Mouse (Mus musculus) frontal cortex, adult (tissue): ENCODE results near the gene Drd2.

Experiments used
- ATAC-seq: cut with Nextera tagmentation; 2 replicates; pipeline ENCODE4 v1.9.2; 2017; ENCODE audit warnings: mild to moderate bottlenecking, moderate library complexity, mixed read lengths; ENCODE audit not compliant: low TSS enrichment

Gene Drd2

DNA sequence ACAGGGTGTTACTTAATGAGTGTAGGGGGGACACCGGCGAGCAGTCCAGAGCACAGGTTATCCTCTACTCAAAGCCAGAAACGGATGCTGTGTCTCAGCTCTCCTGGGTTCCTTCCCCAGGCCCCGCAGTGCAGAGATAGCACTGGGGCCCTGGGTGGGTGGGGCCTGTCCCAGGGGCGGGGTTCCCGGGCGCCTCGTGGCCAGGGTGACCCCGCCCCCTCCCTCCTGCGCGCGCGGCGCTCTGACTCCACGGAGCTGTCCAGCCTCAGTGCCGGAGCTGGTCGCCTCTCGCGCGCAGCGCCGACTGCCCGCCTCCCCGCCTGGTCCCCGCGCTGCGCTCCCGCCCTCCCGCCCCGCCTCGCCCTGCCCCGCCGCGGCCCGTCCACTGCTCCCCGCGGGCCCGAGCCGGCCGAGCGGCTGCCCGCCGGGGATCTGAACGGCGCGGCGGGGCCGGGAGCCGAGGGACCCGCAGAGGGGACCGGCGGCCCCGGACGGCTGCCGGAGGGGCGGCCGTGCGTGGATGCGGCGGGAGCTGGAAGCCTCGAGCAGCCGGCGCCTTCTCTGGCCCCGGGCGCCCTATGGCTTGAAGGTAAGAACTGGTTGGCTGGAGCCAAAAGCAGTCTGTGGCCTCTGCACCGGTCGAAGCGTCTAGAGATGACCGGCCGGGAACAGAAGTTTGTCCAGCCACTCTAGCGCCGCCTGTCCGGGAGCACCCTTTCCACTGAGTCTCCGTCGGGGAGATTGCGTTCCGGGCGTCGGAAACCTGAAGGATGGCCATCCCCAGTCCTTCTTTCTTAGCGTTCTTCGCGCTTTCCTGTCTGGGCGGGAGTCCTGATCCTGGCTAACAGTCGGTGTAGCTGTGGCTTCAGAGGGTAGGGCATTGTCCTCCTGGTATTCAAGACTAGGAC, at the start of gene Drd2:
Drd2 (plus strand) TSS at position 492 of the 908 bp plus-strand sequence.
- ATAC-seq, result no peak

DNA sequence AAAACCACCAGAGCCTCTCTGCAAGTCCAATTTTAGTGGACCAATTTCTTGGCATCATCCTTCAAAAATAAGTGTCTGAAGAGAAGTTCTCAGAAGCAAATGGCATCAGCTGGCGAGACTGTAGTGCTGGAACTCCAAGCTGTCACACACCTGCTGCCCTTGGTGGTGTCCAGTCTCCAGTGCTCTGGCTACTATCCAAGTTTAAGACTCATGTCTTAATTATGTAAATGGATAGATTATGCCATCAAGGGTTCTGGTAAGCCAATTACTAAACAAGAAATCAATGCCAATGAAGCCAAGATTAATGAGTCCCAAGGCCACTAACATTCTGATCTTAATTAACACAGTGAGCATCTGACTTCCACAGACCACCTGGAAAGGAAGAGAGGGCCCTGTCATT, 45.3 kb upstream of the Drd2 start:
- no peak for ATAC-seq

DNA sequence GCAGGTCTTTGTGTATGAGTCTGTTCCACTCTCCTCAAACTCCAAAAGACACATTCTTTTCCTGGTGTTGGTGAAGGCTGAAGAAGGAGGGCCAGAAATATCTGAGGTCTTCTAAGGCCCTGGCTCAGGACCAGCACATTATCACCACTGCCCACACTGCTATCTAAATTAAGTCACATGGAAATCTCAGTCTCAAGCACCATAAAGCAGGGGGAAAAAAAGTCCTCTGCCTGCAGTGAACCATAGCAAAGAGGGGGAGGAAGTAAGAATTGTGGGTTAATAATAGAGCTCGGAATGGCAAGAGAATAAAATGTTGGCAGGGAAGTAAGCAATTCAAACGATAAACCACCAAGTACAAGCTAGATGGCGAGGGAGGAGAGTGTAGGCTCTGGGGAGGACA, 32.9 kb upstream of the Drd2 start:
- peak; percentile 44 for ATAC-seq

DNA sequence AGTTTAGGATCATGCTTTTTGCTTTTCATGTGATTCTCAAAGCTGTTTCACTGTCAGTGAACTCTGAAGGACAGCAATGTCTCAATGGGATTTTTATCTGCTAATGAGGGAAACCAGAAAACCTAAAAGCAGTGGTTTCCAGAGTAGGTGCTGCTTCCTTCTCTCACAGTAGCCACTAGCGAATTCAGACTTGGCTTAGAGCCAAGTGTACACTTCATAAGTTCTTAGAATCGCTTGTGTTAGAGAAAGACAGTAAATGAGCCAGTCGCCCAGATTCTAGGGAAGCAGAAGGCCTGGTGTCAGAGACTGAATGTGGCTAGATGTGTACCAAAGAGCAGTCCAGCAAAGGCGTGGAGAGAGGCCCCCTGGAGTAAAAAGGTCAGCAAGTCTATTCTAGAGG, 29.6 kb upstream of the Drd2 start:
- ATAC-seq, result no peak

DNA sequence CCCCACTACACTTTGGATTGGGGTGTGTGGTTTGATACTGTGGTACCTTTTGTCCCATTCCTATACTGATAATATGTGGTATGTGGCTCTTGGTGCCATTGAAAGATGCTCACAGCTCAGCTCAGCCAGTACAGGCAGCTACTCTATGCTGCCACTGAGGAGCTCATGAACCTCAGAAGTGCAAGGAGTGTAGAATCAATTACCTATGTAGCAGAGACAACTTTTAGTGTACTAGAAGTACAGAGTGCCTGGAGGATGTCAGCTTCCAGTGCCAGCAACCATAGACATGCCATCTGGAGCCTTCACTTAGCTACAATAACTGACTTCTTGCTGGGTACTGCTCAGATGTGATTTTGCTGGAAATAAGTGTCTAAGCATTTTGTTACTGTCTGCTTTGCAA, 21.8 kb upstream of the Drd2 start:
- peak; percentile 65 for ATAC-seq

DNA sequence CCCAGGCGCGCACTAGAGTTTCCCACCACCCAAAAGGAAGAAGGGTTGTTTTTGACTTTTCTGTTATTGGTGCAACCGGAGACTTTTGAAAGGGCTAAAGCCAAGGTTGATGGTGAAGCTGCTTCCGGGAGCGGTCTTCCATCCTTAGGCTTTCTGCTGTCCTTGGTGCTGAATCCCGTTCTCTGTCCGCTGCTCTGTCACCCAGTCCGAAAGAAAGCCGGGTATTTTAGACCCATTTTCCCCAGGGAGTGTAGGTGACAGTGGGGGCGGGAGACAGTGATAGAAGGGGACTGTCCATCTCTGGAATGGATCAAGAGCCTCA, 578 bp downstream of the Drd2 start:
- ATAC-seq, result no peak

DNA sequence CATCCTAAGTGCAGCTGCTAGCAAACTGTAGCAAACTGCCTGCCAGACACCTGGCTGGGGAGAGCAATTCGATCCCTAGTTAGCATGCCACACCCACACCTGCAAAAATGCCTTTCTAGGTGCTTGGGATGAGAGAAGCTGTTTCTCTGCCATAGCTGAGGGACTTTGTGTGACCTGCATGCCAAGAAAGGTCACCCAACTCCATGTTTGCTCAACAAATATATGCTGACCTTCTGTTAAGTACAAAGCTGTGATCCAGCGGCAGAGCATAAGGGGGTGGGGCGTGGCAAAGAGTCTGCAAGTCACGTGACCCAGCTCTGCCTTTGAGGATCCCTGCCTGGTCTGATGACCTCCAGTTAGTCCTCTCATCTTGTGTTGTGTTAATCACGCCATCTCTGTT, 25.3 kb downstream of the Drd2 start:
- ATAC-seq, result no peak

DNA sequence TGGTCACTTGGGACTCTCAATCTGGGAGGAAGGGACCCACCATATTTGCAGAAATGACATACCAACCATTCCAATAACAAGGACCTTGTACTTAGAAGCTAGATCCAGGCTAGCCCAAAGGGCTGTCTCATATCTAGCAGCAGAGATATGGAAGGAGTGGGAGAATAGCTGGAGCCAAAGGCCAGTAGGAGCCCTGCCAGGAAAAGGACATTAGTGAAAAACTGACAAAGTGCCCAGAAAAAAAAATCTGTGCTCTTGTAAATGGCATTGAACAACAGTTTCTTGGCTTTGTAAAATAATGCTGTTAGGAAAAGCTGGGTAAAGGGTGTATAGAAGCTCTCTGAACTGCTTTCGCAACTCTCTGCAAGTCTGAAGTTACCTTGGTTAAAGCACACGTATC, 33.5 kb downstream of the Drd2 start:
- no peak for ATAC-seq

DNA sequence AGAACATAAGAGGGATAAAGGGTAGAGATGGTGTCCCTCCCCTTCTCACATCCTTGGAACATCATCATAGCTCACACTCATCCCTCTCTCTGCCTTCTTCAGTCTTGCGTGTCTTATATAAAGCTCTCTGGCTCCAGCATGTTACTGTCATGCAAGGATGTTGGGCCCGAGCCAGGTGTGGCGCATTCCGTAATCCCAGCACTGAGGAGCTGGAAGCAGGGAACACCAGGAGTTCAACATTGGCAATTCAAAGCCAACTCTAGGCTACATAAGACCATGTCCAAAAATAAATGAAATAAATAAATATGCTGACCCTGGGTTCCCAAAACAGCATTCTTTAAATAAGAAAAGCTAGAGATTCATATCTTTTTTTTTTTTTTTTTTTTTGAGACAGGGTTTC, 39.5 kb downstream of the Drd2 start:
- ATAC-seq, result peak; percentile 41; the same call in 1 of the 2 replicates

DNA sequence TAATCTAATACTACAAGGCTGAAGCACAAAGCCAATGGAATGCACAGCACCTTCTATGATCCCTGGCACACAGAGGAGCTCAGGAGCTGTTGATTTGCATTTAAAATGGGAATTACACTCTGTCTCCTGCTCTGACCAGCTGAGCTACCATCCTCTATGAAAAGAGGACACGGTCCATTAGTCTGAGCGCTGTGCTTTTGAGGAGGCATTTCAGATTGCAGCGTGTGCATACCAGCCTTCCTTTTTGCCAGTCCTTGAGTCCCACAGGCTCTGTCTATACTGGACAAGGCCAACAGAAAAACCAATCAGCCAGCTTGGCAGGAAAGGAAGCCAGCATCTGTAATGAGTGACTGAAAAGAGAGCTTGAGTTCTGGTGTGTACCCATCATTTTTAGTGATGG, 43.6 kb downstream of the Drd2 start:
- no peak for ATAC-seq

DNA sequence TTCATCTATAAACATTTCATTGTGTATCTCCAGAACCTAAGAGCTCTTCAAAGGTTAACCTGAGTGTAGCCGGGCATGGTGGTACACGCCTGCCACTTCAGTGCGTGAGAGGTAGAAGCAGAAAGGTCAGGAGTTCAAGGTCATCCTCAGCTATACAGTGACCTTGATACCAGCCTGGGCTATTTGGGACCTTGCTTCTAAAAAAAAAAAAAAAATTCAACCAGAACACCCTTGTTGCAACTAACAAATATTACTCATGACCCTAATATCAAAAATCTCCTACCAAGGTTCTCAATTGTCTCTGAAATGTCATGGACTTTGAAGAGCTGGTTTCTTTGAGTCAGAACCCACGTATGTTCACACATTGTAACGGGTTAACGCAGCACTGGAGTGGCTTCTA, 44.4 kb downstream of the Drd2 start:
- no peak for ATAC-seq

DNA sequence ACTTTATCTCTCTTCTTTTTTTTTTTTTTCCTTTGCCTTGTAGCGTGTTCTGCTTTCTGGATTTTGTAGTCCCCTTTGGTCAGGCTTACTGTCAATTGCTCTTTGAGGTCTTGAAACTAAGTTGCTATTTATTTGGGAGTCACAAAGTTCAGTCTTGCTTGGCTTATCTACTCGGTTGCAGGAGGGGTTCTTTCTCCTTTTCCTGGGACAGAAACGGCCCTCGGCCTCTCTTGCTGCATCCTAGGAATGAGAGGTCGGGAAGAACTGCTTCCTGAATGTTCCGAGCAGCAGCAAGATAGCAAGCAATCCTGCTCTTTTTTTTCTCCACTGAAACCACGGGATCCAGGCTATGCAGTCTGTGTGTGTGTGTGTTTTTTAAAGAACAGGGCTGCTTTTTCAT, 44.9 kb downstream of the Drd2 start:
- ATAC-seq, result no peak

DNA sequence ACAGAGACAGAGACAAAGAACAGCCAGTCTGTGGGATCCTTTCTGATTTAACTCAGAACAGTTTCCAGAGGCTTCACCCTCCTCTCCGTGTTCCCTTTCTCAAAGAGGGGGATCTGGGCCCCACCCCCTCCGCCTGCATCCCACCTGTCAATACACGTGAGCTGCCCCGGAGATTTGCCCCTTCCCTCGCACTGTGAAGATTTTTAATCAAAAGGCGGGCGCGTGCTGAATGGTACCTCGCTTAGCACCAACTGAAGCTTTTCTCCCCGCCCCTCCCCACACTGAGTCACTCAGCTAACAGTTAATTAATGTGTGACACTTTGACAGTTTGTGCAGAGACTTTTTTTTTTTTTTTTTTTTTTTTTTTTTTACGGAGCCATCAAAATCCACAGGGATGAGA, 45.7 kb downstream of the Drd2 start:
- no peak for ATAC-seq

DNA sequence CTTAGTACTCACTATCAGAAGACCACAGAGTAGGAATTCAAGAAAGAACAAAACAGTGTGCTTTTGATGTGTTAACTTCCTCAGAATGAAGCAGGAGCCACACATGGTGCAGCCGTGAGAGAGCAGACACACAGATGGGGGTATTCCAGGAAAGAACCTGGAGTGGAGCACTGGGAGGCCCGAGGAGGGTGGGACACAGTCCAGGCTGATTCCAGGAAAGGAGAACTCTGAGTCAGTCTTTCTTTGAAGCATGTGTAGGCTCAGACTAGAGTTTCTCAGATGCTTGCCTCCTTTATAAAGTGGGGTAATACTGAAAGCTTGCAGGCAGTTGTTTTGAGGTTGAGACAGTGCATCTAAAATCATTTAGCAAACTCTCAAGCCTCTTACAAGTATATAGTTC, 51.8 kb downstream of the Drd2 start:
- peak; percentile 55 for ATAC-seq

DNA sequence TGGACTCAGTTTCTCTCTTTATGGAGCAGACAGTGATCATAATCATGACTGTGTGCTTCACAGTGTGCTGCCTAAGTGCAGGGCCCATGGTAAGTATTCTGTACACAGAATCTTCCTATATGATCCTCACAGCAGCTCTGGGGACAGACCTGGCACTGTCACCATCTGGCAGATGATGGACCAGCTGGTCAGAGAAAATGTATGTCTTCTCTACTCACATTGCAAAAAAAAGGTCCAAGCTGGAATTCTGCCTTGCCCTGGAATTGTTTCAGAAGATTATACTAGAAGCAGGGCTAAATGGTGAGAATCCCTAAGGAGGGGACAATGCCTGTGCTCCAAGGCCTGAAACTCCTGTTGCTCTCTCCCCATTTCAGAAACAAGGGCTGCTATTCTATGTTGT, 55.6 kb downstream of the Drd2 start:
- ATAC-seq, result peak; percentile 23; the same call in 1 of the 2 replicates

DNA sequence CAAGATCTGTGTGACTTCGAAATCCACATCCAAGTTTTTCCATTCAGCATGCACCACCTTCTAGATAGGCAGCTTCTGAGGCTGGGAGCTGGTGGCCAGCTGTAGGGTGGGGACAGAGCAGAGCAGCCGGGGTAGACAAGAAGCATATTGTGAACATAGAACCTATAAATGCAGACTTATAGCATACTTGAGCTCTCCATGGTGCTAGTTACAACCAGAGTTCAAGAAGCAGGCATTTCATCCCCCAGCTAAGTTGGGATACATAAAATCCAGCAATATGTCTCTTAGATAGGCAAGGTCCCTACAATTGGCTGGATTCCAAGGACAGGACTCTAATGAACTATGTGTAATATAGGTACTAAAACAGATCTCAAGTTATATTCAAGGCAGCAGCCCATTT, 63.3 kb downstream of the Drd2 start:
- ATAC-seq, result no peak

DNA sequence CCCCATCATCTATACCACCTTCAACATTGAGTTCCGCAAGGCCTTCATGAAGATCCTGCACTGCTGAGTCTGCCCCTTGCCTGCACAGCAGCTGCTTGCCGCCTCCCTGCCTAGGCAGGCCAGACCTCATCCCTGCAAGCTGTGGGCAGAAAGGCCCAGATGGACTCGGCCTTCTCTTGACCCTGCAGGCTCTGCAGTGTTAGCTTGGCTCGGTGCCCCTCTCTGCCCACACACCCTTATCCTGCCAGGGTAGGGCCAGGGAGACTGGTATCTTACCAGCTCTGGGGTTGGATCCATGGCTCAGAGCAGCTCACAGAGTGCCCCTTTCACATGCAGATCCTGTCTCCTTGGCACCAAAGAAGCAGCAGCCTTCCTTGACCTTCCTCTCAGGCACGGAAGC, 66.6 kb downstream of the Drd2 start:
- ATAC-seq, result no peak

DNA sequence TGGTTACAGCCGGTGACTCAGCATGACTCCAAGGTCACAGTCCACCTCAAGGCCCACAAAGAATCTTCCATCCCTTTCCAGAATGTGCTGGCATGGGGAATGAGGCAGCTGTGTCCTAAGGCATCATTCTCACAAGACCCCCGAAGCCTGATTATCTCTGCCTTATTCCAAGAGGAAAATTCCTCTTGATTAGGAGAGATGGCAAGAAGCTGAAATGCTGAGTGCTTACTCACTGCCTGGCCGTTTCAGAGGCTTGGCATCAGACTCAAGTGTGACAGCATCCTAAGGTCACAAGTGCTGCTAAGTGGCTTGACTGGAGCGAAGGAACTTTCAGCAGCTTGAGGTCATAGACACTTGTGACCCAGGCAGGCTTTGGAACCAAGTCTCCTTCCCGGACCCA, 70.2 kb downstream of the Drd2 start:
- ATAC-seq, result no peak

DNA sequence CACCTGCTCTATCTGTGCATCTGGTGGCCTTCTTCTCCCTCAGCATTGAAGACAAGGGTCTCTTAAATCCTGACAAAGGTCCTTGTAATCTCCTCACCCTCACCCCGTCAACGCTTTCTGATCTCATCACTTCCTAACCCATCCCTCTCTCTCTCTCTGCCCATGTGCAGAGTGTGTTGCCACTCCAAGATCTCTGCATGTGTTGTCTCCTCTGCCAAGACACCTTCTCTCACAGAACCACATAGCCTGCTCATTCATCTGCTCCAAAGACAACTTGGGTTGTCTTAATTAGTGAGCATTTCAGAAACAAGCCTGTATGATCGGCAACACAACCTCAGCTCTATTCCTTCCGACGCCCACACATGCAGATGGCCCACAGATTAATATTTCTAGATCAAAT, 83.4 kb downstream of the Drd2 start:
- ATAC-seq, result no peak

DNA sequence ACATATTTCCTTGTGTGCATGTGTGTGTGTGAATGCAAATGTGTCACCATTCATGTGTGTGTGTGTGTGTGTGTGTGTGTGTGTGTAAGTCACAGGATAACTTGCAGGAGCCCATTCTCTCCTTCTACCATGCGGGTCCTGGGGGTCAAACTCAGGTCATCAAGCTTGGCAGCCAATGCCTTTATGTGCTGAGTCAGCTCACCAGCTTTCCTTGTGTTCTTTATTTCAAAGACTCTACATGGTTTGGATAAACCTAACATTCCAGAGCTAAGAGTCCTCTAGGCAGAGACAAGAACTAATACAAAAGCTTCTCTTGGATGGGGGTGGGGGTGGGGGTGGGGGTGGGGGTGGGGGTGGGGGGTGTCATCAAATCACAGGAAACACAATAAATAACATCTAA, 85.2 kb downstream of the Drd2 start:
- no peak for ATAC-seq

DNA sequence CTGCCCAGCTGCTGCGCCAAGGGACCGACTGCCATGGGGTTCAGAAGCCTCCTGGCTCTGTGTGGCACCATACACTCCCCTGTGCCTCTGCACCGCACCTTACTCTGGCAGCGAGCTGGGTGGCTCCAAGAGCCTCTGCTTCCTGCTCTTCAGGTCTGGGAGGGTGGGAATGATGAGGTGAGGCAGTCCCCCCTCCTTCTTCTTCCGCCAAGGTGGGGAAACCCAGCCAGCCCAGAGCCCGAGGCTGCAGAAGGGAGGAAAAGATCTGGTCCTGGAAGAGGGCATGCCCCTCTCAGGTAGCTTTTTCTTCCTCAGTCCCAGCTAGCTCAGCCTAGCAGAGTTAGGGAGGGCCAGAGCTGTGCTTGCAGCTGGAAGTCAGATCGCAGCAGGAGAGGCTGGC, 86.5 kb downstream of the Drd2 start, which contains the start of gene Ankk1:
Ankk1 (minus strand) TSS at position 101 of the 400 bp plus-strand sequence.
- no peak for ATAC-seq

DNA sequence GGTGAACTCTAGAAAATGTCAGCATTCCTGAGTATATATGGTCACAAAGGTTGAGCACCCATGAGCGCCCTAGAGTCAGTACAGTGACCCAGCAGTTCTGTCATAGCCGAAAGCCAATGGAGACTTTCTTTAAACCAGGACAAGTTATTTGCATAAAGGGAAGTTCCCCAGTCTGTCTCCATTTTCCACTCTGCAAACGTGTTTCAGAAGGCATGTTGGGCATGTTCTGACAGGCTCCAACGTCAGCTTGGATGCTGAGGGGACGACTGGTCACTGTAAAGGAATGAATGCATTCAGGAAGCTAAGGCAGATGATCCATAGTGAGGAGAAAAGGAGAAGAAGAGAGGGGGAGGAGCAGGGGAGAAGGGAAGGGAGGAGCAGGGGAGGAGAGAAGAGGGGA, 87.1 kb downstream of the Drd2 start:
- no peak for ATAC-seq

DNA sequence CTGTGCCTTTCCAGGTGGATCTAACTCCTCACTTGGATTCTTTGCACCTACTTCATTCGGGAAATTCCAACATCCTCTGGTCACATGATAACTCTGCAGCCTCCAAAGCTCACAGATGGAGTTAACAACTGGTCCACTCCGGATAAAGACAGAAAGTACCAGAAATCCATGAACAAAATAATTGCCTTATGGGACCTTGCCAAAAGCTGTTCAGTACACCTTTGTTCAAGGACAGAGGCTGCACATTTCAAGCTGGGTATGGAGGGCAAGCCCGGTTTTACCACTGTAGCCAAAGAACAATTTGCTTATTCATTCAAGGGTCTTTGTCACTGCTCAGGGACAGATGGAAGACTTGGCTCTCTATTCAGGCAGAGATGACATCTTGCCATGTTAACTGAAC, 102.2 kb downstream of the Drd2 start:
- no peak for ATAC-seq

DNA sequence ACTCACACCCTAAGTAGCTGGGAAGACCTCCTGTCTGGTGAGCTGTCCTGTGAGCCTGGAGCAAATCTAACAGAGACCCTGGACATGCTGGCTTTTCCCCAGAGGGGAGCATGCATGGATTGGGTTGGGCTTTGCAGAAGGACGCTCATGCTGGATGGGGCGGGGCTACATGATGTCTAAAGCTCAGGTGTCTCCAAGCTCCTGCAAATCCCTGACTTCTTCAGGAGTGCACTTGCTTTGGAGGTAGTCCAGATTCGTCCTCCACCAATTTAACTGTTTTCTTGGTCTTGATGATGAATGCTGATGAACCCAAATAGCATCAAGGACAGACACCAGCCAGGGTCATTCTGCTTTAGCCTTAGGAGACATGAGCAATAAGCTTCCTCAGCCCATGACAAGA, 110.1 kb downstream of the Drd2 start:
- no peak for ATAC-seq
